Mouse (Mus musculus) testis, adult 2 months (tissue): ENCODE measurements around the gene Cep72.

Experiments
- CTCF ChIP-seq: fragments of 200-500 bp; IDR thresholded peaks from 2 replicates; pipeline ENCODE4 v1.5.1; 2012; ENCODE audit warnings: low read depth, mild to moderate bottlenecking, inconsistent platforms, low read length, moderate library complexity; ENCODE audit not compliant: control insufficient read depth, insufficient read depth, insufficient replicate concordance
- POLR2A ChIP-seq: fragments of 200-500 bp; IDR thresholded peaks from 2 replicates; pipeline ENCODE4 v1.6.1; 2012; ENCODE audit warnings: low read depth, mild to moderate bottlenecking, inconsistent platforms, low read length, moderate library complexity; ENCODE audit not compliant: control insufficient read depth

- TF ChIP-seq CTCF = no peak
- no peak for TF ChIP-seq POLR2A
Measured at GRCm38 (mm10) chr13:74009791-74010614, 52.1 kb downstream of the Cep72 start.
